Mouse (Mus musculus) frontal cortex, postnatal 10 days (tissue): ENCODE measurements around the gene Atp8a2.
A peak's percentile ranks its signal among the peaks of the same experiment; 100 is the strongest.
"Not testable (repeated sequence)": the region's sequence is repeated elsewhere in the genome, so short reads cannot be mapped to it uniquely, and the experiment has no call there.

Experiments
- DNase-seq, 2 experiments: peaks; one replicate each; pipeline ENCODE4 v3.0.0; 2022; ENCODE audit warnings: low spot score in 2 of 2, mixed read lengths in 1 of 2

The Atp8a2 gene

GRCm38 (mm10) chr14:59783348-59784341 is 413.3 kb downstream of the Atp8a2 start:
- DNase-seq: no peak

DNA sequence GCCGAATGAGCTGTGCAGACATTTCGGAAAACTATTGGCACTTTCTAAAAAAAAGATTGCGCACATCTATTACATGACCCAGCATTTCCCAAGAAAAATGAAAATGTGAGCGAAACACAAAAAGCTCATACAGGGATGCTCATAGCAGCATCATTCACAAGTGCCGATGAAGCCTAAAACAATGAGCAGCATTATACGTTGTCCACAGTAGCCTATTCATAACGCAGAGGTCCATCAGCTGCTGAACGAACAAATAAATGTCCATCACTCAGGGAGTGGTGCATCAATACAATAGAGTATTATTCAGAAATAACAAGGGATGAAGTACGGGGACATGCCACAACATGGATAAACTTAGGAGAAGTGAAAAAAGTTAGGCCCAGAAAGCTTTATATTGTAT is 416.6 kb downstream of the Atp8a2 start:
- no peak for DNase-seq

GRCm38 (mm10) chr14:59762227-59762626 is 434.8 kb downstream of the Atp8a2 start:
- DNase-seq: no peak

DNA sequence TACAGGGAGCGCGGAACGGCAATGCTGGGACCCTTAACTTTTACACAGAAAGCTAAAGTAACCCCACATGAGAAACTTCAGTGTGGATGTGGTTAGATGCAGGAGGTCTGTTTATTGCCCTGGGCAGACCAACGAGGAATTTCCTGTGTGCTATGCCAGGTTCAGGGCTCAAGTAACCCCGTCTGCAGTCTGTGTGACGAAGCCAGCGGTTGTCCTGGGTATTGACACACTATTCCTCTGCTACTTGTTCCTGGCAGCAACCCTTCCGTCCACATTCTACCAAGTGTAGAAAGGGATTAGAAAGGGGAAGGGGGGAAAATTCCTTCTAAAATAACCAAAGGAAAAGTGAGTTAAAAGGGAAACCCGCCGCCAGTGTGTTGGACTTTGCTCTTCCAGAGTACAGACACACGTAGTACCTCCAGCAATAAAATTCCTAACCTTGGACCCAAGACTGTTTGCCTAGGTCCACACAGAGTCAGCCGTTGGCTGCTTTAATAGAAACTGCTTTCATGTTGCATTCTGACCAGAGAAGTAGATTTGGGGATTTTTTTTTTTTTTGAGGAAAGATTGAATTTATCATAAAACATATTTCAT is 437.0 kb downstream of the Atp8a2 start:
- no peak for DNase-seq

- no peak for DNase-seq
These were observed 437.7 kb downstream of the Atp8a2 start for GRCm38 (mm10) chr14:59759196-59759839.

GRCm38 (mm10) chr14:59752401-59752800 is 444.6 kb downstream of the Atp8a2 start:
- no peak for DNase-seq

GRCm38 (mm10) chr14:59750005-59750404 is 447.0 kb downstream of the Atp8a2 start:
- no peak for DNase-seq

DNA sequence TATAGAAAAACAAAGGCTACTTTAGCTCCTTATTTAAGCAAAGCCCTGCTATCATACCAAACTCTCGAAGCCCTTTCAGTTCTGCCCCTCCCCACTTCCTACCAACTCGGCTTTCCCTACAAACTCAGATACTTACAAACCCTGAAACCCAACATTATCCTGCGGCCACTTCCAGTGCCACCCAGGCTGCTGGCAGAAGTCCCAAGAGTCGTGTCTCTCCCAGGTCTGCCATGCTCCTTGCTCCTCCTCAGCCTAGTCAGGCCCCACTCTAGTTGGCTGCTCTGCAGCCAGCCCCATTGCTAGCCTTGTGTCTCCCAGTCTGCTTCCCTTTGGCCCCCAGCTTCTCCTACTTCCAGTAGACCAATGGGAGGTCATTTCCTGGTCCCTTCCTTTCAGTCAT is 451.3 kb downstream of the Atp8a2 start:
- no peak for DNase-seq

GRCm38 (mm10) chr14:59741752-59742151 is 455.2 kb downstream of the Atp8a2 start:
- no peak for DNase-seq

DNA sequence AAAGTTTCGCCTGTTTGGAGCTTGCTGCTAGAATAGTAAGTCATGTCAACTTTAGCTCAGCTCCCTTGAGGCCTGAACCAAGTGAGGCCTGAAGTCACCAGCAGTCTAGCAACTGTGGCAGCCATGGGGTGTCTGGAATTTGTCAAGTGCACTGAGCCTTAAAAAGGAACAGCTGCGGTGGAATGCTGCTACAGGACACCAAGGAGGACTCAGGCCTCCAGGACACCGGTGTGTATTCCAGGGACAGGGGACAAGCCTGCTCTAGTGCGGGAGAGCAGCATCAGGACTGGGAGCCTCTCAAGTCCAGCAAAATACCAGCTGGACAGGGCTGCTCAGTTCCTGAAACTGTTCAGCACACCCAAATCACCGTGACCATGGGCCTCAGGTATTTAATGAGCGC is 457.5 kb downstream of the Atp8a2 start:
- no peak for DNase-seq

DNA sequence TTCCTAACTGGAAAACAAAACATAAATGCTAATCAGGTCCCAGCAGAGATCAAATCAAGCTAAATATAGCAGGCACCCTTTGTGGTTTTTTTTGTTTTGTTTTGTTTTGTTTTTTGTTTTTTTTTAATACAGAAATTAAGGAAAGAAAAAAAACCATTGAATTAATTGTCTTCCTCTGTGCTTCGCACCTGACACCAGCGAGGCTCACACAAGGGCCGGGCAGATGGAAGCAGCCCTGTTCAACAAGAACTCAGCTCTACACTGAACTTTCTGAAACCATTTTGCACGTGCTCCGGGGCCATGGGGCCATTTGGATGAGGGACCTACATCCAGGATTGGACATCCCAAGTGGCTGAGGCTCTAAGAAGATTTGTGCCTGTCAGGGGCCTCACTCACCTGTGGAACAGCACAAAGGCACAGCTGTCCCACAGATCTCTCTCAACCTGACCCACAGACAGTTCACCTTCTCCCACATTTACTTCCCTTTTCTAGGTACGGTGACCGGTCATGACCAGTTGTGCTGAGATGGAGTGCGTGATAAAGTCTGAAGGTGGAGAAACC is 459.2 kb downstream of the Atp8a2 start:
- DNase-seq: no peak

DNA sequence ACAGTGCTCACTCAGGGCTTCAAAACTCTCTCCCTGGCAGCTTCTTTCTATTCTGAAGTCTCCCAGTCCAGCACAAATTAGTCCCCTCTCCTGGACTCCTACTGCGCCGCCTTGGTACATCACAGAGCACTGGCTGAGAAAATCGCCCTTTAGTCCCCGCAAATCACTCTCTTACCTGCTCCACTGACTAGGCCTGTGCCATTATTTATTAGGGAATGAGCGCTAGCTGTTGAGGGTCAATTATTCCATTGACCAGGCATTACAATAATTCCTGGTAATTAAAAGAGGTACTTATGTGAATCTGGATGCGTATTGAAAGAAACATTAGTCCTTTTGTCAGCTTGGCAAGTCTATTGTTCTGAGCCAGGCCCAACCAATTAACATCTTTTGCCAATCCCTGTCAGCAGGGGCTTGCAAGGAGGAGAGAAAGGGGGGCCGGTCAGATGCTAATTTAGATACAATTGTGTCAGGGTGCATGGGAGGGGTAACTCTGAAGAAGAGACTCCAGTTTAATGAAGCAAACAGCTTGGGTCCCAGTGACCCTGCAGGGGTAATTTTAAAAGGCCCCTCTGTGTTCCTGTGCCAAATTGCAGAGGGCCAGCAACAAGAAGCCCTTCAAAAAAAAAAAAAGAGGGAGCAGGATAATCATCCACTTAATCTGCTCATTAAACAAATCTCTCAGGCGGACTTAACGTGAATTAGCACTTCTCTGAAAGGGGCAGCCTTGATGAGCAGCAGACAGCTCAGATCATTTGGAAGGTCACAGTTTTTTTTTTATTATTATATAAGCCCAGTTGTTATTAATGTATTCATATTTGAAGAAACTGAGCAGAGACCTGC is 459.9 kb downstream of the Atp8a2 start:
- DNase-seq: peak; percentile 41 to 75

DNA sequence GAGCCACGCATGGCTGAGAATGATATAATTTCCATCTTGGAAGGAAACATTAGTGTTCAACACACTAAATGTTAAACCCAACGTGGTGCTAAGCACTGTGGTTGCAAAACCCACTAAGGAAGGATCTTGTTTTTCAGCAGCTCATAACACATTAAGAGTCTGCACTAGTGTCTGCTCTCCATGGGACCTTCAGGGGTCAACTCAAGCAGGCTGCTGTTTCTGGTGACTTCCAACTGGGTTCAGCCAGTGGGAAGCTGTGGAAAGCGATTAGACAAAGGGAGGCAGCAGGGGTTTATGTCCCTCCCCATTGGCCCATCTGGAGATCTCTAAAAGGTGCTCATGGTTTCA is 467.0 kb downstream of the Atp8a2 start:
- no peak for DNase-seq

GRCm38 (mm10) chr14:59729298-59730042 is 467.5 kb downstream of the Atp8a2 start:
- DNase-seq: no peak

GRCm38 (mm10) chr14:59727016-59727415 is 470.0 kb downstream of the Atp8a2 start:
- DNase-seq: no peak

DNA sequence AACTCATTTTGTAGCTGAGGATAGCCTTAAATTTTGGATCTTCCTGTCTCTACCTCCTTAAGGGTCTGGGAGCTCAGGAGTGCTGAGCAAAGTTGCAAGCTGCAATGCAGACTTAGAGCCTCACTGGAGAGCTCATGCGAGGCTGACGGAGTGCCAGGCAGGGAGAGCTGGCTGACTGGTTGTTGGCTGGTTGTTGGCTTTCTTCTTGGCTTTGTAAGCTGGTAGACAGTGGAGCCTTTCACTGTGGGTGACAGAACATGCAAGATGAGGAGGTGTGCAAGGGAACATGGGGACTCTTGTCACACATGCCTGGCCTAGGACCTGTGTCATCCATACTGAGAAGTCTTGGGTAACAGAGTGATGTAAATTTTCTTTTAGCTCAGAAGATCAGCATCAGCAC is 473.8 kb downstream of the Atp8a2 start:
- no peak for DNase-seq

- DNase-seq: no peak
These were observed 475.0 kb downstream of the Atp8a2 start for GRCm38 (mm10) chr14:59721957-59722356.

- no peak for DNase-seq
These were observed 475.6 kb downstream of the Atp8a2 start for GRCm38 (mm10) chr14:59721356-59721755.

GRCm38 (mm10) chr14:59720386-59720785 is 476.6 kb downstream of the Atp8a2 start:
- DNase-seq: no peak

DNA sequence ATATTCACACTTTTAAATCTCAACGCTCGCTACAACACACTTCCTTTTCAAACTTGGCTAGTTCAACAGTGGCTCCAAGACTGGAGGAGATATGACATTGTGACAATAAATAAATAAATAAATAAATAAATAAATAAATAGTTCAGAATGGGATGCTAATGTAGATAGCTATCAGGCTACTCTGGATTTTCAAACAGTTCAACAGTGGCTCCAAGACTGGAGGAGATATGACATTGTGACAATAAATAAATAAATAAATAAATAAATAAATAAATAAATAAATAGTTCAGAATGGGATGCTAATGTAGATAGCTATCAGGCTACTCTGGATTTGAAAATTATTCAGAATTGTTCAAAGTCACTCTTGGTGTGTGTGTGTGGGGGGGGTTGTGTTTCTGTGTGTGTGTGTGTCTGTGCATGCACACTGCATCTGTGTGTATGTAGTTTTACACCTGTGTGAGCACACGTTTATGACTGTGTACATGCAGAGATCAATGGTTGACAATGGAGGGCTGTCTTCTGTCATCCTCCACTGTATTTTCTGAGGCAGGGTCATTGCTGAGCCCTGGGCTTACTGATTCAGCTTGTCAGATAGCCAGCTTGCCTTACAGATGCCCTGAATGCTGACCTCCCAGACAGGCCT is 480.4 kb downstream of the Atp8a2 start:
- DNase-seq: not testable (repeated sequence)
